Mouse (Mus musculus): Measurements from ENCODE around the gene Arfgap3. TPM values are rescaled to one million over a fixed set of nuclear protein-coding genes. Genes with fewer than 3 reads are reported as not detected.

The Arfgap3 gene
- polyA plus RNA-seq (2015; fragmentation: Nextera tagmentation; extraction: Ambion mirVana), result 45.1 and 45.6 TPM in 2 replicates

DNA sequence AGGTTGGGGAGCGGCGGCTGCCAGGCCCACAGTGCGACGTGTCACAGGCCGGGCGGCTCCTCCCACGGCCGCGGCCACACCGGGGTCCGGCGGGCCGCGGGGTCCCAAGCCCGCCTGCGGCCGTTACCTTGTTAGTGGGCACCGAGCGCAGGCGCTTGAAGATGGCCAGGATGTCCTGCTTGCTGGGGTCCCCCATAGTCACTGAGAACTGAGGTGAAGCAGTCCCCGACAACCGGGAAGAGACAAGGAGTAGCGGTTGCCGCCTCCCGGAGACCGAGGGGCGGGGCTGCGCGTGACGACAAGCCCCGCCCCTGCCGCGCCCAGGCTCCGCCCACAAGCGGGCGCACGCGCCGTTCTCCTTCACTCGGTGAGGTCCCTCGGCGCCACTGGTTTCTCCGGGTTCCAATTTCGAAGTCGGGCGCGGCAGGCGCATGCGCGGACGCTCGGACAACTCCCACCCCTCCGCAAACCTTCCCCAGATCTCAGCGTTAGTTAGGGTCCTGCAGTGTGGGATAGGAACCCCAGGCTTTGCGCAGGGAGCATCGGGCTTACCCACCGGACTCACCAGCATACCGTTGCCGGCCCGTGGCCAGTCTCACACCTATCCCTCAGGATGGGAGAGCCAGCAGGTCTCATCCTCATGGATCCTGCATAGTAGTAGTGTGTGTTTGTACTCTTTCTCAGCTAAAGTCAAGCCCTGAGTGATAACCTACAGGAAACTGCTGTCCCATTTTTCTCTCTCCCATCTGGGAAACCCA lies at the start of gene Arfgap3:
Gene Arfgap3, minus strand, starts transcription at position 294 of the 758 bp plus-strand sequence.
- H3K4me3 ChIP-seq (ENCODE audit: low read depth, low read length), result peak within 1 kb of the TSS; percentile 70
- under 1% methylated on average over 55 of the region's 60 CpGs for WGBS
- H3K9ac ChIP-seq (ENCODE audit: low read depth, low read length), result peak within 1 kb of the TSS; percentile 80
- peaks cover 9% of the 10 kb centered on the region for H3K4me1 ChIP-seq (ENCODE audit: control insufficient read depth, insufficient read depth, low read length)
- peak within 1 kb of the TSS; percentile 84 for H3K4me2 ChIP-seq (ENCODE audit: low read length)
- H3K27ac ChIP-seq (ENCODE audit: low read length), result peak within 1 kb of the TSS; percentile 64
- peaks cover 4% of the 10 kb centered on the region; the same call in 1 of the 2 replicates for H3K36me3 ChIP-seq (ENCODE audit: control insufficient read depth, insufficient read depth, low read length)
- peak; percentile 90 for ATAC-seq
- no peaks in the 10 kb centered on the region for H3K9me3 ChIP-seq (replicated peaks; ENCODE audit: control insufficient read depth, low read length, poor library complexity, severe bottlenecking)
- no peaks in the 10 kb centered on the region; the same call in 1 of the 2 replicates for H3K27me3 ChIP-seq (ENCODE audit: control insufficient read depth, insufficient read depth, low read depth, low read length)

DNA sequence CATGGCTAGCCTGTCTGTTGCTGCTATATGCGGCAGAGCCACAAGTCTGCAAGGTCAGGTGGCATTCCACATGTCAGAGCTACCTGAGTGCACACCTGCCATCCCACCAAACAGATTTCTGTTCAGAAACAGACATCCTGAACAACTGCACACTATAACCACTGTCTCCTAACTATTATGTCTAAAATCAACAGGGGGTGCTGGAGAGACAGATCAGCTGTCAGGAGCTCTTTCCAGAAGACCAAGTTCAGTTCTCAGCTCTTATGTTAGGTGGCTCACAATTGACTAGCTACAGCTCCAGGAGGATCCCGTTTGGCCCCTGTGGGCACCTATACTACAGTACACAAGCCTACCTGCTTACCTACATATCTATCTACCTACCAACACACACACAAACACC lies 42.7 kb upstream of the Arfgap3 start:
- Histone ChIP-seq H3K4me3 (ENCODE audit: low read depth, low read length) (no peak overlapping the region), H3K9me3 (replicated peaks; ENCODE audit: control insufficient read depth, low read length, poor library complexity, severe bottlenecking) (no peaks in the 10 kb centered on the region), H3K4me1 (ENCODE audit: control insufficient read depth, insufficient read depth, low read length) (no peaks in the 10 kb centered on the region), H3K27me3 (ENCODE audit: control insufficient read depth, insufficient read depth, low read depth, low read length) (no peaks in the 10 kb centered on the region), H3K9ac (ENCODE audit: low read depth, low read length) (no peak overlapping the region), H3K27ac (ENCODE audit: low read length) (no peak overlapping the region), H3K4me2 (ENCODE audit: low read length) (no peak overlapping the region), H3K36me3 (ENCODE audit: control insufficient read depth, insufficient read depth, low read length) (no peaks in the 10 kb centered on the region)
- WGBS, result 89% methylated on average over 2 of the region's 2 CpGs
- no peak for ATAC-seq

DNA sequence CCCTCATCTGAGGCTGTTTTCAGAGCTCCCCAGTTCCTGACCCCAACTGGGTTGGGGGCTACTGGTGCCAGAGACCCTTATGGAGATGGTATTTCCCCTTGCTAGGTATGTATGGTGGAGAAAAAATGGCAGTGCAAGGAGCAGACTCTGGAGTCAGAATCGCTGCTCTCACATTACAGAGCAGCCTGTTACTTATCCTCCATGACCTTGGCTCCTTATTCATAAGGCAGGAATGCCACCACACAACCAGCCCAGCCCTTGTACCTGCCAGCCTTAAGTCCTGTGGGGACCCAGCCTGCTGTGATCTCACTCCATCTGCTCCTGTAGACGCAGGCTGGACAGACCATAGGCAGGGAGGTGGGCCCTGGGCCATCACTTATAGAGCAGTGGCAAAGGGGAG lies 37.9 kb upstream of the Arfgap3 start:
- Histone ChIP-seq H3K27me3 (ENCODE audit: control insufficient read depth, insufficient read depth, low read depth, low read length) (no peaks in the 10 kb centered on the region), H3K9ac (ENCODE audit: low read depth, low read length) (no peak overlapping the region), H3K4me3 (ENCODE audit: low read depth, low read length) (no peak overlapping the region), H3K9me3 (replicated peaks; ENCODE audit: control insufficient read depth, low read length, poor library complexity, severe bottlenecking) (no peaks in the 10 kb centered on the region), H3K27ac (ENCODE audit: low read length) (no peak overlapping the region), H3K4me2 (ENCODE audit: low read length) (no peak overlapping the region), H3K4me1 (ENCODE audit: control insufficient read depth, insufficient read depth, low read length) (no peaks in the 10 kb centered on the region), H3K36me3 (ENCODE audit: control insufficient read depth, insufficient read depth, low read length) (no peaks in the 10 kb centered on the region)
- ATAC-seq, result no peak
- 89% methylated on average over 2 of the region's 2 CpGs for WGBS

DNA sequence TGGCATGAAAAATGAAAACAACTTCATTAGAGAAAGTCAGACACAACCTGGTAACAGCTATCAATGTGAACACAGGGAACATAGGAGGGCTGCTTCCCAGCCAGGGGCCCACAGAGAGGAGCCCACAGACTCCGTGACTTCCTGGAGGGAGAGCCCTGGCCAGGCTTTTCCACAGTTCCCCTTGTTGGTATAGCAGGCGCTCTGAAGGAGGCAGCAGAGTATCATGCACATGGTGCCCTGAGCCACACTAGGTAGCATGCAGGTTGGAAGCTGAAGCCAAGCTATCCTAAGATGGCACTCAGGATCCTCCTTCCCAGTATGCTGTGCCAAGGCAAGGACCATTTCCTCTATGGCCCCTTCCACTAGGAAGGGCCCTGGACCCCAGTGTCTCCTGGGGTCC lies 33.6 kb upstream of the Arfgap3 start:
- Histone ChIP-seq H3K4me2 (ENCODE audit: low read length) (no peak overlapping the region), H3K4me3 (ENCODE audit: low read depth, low read length) (no peak overlapping the region), H3K27me3 (ENCODE audit: control insufficient read depth, insufficient read depth, low read depth, low read length) (no peaks in the 10 kb centered on the region), H3K27ac (ENCODE audit: low read length) (no peak overlapping the region), H3K9ac (ENCODE audit: low read depth, low read length) (no peak overlapping the region), H3K4me1 (ENCODE audit: control insufficient read depth, insufficient read depth, low read length) (no peaks in the 10 kb centered on the region), H3K9me3 (replicated peaks; ENCODE audit: control insufficient read depth, low read length, poor library complexity, severe bottlenecking) (no peaks in the 10 kb centered on the region), H3K36me3 (ENCODE audit: control insufficient read depth, insufficient read depth, low read length) (peaks cover 1% of the 10 kb centered on the region; the same call in 1 of the 2 replicates)
- ATAC-seq, result no peak
- WGBS, result 83% methylated on average over 2 of the region's 2 CpGs

DNA sequence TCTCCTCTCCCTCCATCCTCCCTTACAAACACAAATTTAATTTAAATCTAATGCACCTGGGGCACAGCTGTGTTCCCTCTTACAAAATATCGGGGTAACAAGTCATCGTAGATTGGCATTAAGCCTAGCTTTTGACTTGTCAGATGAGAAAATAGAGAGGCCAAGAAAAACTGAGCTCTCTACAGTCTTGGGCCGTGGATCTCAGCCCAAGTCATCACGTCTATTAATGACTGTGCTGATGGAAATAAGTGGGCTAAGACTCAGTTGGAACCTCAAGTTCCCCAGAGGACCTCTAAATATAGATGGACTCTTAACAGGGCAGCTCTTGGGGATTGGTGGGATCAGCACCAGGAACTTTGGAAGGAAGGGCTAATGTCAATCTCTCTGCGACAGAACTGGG lies 33.1 kb upstream of the Arfgap3 start:
- Histone ChIP-seq H3K4me2 (ENCODE audit: low read length) (no peak overlapping the region), H3K9me3 (replicated peaks; ENCODE audit: control insufficient read depth, low read length, poor library complexity, severe bottlenecking) (no peaks in the 10 kb centered on the region), H3K27me3 (ENCODE audit: control insufficient read depth, insufficient read depth, low read depth, low read length) (no peaks in the 10 kb centered on the region), H3K27ac (ENCODE audit: low read length) (no peak overlapping the region), H3K36me3 (ENCODE audit: control insufficient read depth, insufficient read depth, low read length) (peaks cover 2% of the 10 kb centered on the region; the same call in 1 of the 2 replicates), H3K4me1 (ENCODE audit: control insufficient read depth, insufficient read depth, low read length) (no peaks in the 10 kb centered on the region), H3K4me3 (ENCODE audit: low read depth, low read length) (no peak overlapping the region), H3K9ac (ENCODE audit: low read depth, low read length) (no peak overlapping the region)
- 96% methylated on average over 5 of the region's 5 CpGs for WGBS
- no peak for ATAC-seq

DNA sequence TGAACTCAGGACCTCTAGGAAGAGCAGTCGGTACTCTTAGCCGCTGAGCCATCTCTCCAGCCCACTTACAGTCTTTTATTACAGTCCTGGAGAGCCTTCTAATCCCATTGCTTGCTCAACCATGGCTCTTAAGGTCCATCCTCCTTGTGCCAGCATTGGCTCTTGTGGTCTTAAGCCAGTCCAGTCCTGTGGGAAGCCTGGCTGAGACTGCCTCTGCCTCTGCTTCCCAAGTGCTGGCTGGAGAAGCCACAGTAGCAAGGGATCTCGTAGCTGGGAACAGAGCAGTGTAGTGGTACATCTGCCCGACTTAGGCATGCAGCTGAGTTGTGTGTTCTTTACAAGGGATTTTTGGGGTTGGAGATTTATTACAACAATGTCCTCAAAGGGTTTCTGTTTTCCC lies 32.4 kb upstream of the Arfgap3 start:
- no peaks in the 10 kb centered on the region for H3K4me1 ChIP-seq (ENCODE audit: control insufficient read depth, insufficient read depth, low read length)
- H3K4me2 ChIP-seq (ENCODE audit: low read length), result no peak overlapping the region
- no peak overlapping the region for H3K27ac ChIP-seq (ENCODE audit: low read length)
- ATAC-seq, result no peak
- WGBS, result 93% methylated on average over 4 of the region's 4 CpGs
- H3K9me3 ChIP-seq (replicated peaks; ENCODE audit: control insufficient read depth, low read length, poor library complexity, severe bottlenecking), result no peaks in the 10 kb centered on the region
- peaks cover 2% of the 10 kb centered on the region; the same call in 1 of the 2 replicates for H3K36me3 ChIP-seq (ENCODE audit: control insufficient read depth, insufficient read depth, low read length)
- no peak overlapping the region for H3K4me3 ChIP-seq (ENCODE audit: low read depth, low read length)
- H3K27me3 ChIP-seq (ENCODE audit: control insufficient read depth, insufficient read depth, low read depth, low read length), result no peaks in the 10 kb centered on the region
- no peak overlapping the region for H3K9ac ChIP-seq (ENCODE audit: low read depth, low read length)

DNA sequence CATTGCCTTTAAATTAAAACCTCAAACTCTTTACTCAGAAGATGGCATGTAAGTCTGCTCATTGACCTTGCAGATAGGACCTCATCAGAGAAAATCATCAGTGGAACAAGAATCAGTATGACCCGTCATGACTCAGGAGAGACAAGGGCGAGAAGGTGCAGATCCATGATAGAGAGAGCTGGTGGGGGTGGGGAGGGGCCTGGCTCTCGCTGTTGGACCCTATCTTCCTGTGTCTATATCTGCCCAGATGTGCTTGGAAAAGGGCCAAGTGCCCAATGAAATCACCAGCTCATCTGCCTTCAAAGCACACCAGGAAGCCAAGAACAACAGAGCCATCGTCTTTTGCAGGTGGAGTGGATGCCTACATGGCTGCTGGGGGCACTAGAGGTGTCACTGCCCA lies 27.1 kb upstream of the Arfgap3 start:
- Histone ChIP-seq H3K4me2 (ENCODE audit: low read length) (no peak overlapping the region), H3K27me3 (ENCODE audit: control insufficient read depth, insufficient read depth, low read depth, low read length) (no peaks in the 10 kb centered on the region), H3K36me3 (ENCODE audit: control insufficient read depth, insufficient read depth, low read length) (peaks cover 2% of the 10 kb centered on the region; the same call in 1 of the 2 replicates), H3K9me3 (replicated peaks; ENCODE audit: control insufficient read depth, low read length, poor library complexity, severe bottlenecking) (no peaks in the 10 kb centered on the region), H3K4me1 (ENCODE audit: control insufficient read depth, insufficient read depth, low read length) (no peaks in the 10 kb centered on the region), H3K27ac (ENCODE audit: low read length) (no peak overlapping the region), H3K9ac (ENCODE audit: low read depth, low read length) (no peak overlapping the region), H3K4me3 (ENCODE audit: low read depth, low read length) (no peak overlapping the region)
- 87% methylated on average over 4 of the region's 4 CpGs for whole genome bisulfite sequencing
- ATAC-seq, result no peak

DNA sequence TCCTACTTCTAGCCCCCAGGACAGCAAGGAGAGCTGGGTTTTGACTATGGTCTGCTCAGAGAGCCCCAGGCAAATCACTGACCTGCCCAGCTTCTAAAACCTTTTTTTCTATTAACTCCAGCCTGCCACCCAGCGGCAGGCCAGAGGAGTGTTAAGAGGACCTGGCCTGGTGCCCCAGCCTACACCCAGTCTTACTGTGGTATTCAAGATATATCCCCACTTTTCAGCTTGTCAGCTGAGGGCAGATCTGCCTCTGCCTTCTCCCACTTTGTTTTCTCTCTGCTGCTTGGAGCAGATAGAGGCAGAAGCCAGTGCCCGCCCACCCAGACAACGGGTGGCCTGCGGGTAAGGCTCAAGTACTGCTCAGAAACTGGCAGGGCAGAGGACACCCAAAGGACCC lies 25.1 kb upstream of the Arfgap3 start:
- no peak overlapping the region for H3K9ac ChIP-seq (ENCODE audit: low read depth, low read length)
- H3K9me3 ChIP-seq (replicated peaks; ENCODE audit: control insufficient read depth, low read length, poor library complexity, severe bottlenecking), result no peaks in the 10 kb centered on the region
- no peak for ATAC-seq
- H3K4me2 ChIP-seq (ENCODE audit: low read length), result no peak overlapping the region
- no peak overlapping the region for H3K27ac ChIP-seq (ENCODE audit: low read length)
- H3K4me3 ChIP-seq (ENCODE audit: low read depth, low read length), result no peak overlapping the region
- H3K4me1 ChIP-seq (ENCODE audit: control insufficient read depth, insufficient read depth, low read length), result no peaks in the 10 kb centered on the region
- no peaks in the 10 kb centered on the region for H3K27me3 ChIP-seq (ENCODE audit: control insufficient read depth, insufficient read depth, low read depth, low read length)
- peaks cover 2% of the 10 kb centered on the region; the same call in 1 of the 2 replicates for H3K36me3 ChIP-seq (ENCODE audit: control insufficient read depth, insufficient read depth, low read length)
- 68% methylated on average over 4 of the region's 4 CpGs for WGBS

DNA sequence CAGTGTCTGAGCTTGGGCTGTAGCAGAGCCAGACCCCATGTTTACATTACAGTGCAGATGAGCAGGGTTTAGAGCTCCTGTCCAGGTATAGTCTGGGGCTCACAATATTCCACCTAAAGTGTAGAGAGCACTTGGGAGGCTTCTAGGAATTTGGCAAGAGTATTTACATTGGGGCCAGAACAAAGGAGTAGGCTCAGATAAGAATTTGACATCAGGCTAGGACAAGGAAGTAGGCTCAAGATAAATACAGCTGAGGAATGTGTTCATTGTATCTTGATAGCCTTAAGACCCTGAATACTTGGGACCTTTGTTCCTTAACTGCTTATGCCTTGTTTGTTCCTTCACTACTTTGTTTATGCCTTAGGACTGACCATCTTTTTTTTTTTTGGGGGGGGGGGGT lies 24.0 kb upstream of the Arfgap3 start:
- Histone ChIP-seq H3K27ac (ENCODE audit: low read length) (no peak overlapping the region), H3K36me3 (ENCODE audit: control insufficient read depth, insufficient read depth, low read length) (peaks cover 2% of the 10 kb centered on the region; the same call in 1 of the 2 replicates), H3K9me3 (replicated peaks; ENCODE audit: control insufficient read depth, low read length, poor library complexity, severe bottlenecking) (no peaks in the 10 kb centered on the region), H3K4me1 (ENCODE audit: control insufficient read depth, insufficient read depth, low read length) (no peaks in the 10 kb centered on the region), H3K4me3 (ENCODE audit: low read depth, low read length) (no peak overlapping the region), H3K9ac (ENCODE audit: low read depth, low read length) (no peak overlapping the region), H3K4me2 (ENCODE audit: low read length) (no peak overlapping the region), H3K27me3 (ENCODE audit: control insufficient read depth, insufficient read depth, low read depth, low read length) (no peaks in the 10 kb centered on the region)
- no peak for ATAC-seq
